Mouse (Mus musculus) fibroblast of lung, adult 2 months (primary cell): Measurements from ENCODE around the gene Zfp119a.

Source experiments
- DNase-seq: peaks from one replicate; pipeline ENCODE4 v3.0.0-alpha.2; 2011; ENCODE audit warnings: low read depth

Gene Zfp119a

DNA sequence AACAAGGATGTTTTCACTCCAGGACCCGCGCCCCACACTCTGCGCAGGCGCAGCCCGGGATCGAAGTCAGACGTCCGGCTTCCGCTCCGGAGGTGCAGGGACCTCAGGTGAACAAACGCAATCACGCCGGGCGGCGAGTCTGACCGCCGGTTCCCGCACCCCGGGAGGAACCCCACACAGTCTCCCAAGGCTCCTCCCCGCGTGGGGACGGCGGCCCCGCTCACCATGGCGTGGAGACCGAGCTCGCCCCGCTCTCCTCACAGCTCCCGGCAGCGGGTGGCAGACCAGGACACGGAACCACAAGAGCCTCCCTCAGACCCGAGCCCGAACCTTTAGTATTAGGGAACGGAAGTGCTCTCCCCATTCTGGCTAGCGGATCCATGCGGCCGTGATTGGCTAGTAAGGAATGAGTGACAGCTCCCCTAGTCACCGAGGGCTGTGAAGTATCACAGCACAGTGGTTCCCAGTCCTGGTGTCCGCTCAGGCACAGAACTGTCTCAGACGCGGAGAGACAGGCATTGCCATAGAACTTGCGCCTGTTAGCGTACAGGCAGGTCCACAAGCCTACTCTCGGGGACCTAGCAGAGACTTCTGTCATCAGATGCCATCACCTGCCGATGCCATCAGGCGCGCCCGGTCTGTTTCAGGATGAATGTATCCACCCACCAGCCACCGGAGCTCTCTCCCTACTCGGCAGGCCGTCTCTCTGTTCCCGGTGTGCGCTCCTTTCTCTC is at the start of gene Zfp119a:
Gene Zfp119a (minus strand): TSS at position 295 of the 734 bp plus-strand sequence.
- DNase-seq = peak; percentile 77

DNA sequence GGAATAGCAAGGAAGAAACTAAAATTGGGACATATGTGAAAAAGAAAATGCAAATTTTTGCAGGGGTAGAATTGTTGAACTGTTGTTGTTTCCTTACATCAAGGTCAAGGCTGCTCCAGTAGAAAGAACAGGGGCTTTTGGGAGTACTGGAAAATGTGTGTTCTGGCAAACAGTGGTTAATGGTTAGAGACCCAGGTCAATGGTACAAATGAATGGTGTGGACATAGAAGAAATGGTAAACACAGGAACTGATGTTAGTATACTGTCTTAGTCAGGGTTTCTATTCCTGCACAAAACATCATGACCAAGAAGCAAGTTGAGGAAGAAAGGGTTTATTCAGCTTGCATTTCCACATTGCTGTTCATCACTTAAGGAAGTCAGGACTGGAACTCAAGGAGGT is 27.9 kb upstream of the Zfp119a start:
- no peak for DNase-seq

DNA sequence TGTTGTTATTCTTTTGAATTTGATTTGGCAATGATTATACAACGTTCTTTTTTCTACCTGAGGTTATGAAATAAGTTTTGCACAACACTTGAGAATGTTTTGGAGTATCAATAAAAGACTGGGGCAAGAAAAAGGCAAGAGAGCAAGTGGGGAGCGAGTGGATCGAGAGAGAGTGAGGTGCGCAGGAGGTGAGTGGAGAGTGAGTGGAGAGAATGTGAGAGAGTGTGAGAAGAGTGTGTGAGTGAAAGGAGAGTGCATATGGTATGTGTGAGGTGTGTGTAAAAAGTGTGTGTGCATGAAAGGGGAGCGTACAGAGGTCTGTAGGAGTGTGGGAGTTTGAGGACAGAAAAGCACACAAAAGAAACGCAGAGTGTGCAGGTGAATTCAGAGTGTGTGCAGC is 25.4 kb upstream of the Zfp119a start:
- DNase-seq = no peak

DNA sequence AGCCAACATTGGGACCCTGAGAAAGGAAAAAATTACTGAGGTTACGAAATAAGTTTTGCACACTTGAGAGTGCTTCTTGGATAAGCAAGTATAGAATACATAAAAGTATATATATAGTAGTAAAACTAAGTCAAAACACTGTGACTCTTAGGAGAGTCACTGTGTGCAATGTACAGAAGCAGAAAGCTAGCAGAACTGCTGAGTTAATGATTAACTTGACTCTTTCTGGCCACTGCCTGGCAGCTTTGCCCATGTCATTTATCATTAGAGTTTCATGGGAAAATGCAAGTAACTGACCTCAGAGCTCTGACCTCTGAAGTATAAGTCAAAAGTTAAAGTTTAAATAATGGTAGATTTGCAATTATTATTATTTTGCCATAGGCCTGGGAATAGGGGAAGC is 25.0 kb upstream of the Zfp119a start:
- DNase-seq = no peak

DNA sequence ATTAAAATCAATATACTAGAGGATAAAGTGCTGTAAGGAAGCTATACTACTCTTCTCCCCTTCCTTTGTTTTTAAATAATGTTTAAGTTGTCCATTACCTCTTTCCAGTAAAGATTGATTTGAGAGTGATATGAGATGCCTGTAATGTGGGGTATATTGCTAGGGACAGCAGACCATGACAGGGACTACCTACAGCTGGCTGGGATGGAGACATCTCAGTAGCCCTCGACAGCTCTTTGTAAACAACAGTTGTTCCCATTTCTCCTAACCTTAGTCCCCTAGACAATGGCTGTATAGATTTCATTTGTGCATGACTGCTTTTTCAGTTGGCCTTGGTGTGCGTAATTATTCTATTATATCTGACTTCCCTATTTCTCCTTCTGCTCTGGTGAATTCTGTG is 24.4 kb upstream of the Zfp119a start:
- DNase-seq = no peak

DNA sequence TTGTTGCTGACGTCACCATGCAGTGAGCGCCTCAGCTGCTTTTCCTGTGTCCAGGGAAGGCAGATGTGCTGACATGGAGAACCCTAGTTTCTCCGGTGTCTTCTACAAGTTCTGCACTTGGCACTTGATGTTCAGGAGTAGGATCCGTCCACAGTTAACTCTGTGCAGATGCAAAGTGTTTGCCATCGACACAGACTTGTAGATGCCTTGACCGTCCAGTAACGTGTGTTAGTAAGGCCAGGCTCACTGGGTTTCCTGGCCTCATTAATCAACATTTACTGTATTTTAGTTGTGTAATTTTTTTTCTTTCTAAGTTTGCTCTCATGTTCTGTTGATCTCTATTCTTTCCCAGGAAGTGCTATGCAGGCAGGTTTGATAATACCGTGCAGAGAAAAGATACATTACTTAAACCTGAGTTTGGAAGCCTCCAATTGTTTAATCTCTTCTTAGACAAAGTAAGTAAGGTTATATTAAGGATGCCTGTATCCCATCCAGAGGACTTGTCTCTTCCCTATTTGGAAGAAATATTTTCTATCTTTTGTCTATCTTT is 13.8 kb upstream of the Zfp119a start:
- peak; percentile 9 for DNase-seq

DNA sequence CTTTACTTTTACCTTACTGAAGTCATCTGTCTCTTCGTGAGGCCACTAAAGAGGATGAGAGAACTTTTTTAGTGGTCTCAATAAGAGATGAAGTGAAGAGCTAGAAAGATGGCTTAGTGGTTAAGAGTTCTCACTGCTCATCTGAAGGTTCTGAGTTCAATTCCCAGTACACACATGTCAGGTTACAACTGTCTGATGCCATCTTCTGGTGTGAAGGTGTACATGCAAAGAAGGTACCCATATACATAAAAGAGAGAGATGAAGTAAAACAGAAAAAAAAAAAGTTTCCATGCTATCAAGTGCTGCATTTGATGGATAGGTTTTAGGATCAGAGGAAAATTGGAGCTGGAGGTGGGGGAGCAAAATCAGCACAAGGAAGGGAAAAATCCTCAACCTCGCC is 6.2 kb upstream of the Zfp119a start:
- DNase-seq = no peak

DNA sequence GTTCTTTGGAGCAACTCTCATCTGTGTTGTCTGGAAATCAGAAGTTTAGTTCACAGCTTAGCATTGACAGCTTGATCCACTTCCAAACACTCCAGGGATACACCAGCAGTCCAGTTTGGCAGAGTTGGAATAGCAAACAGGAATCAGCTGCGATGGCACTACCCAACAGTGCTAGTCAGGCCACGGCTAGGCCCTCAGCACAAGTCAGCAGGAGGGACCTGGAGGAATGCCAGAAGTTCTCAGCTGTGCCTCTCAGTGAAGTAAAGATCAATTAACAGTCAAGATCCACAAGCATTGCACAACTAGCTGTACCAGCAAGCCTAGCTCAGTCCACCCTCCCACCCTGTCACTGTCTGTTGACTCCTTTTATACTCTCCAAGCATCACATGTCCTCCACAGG is 4.9 kb upstream of the Zfp119a start:
- no peak for DNase-seq

DNA sequence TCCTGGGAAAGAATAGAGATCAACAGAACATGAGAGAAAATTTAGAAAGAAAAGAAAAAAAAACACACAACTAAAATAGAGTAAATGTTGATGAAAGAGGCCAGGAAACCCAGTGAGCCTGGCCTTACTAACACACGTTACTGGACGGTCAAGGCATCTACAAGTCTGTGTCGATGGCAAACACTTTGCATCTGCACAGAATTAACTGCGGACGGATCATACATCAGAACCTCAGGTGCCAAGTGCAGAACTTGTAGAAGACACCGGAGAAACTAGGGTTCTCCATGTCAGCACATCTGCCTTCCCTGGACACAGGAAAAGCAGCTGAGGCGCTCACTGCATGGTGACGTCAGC is 471 bp downstream of the Zfp119a start:
- DNase-seq = peak; percentile 28

DNA sequence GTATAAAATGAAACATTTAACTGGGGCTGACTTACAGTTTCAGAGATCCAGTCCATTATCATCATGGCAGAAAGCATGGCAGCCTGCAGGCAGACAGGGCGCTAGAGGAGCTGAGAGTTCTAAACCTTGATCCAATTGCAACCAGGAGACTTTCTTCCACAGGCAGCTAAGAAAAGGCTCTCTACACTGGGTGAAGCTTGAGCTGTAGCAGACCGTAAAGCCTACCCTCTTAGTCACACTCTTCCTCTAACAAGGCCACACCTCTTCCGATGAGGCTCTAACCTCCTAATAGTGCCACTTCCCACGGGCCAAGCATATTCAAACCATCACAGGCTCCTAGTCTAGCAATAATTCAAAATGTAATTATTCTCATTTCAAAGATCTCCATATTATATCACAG is 1.5 kb downstream of the Zfp119a start:
- no peak for DNase-seq

DNA sequence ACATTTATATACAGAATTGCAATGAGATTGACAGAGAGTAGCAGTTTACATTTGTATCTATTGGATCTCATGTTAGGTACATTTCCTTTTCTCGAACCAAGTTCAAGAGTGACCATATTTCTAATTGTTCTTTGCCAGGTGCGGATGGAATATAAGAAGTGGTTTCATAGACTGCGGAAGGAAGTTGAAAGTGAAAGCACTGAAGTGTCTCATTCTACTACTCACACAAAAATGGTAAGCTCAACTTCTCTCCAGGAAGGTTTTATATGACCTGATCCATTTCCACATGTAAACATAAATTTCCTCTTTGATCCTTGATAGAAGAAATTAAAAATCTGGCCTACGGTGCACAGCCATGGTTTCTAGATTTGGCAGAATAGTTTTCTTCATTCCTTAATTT is 35.7 kb downstream of the Zfp119a start:
- no peak for DNase-seq

DNA sequence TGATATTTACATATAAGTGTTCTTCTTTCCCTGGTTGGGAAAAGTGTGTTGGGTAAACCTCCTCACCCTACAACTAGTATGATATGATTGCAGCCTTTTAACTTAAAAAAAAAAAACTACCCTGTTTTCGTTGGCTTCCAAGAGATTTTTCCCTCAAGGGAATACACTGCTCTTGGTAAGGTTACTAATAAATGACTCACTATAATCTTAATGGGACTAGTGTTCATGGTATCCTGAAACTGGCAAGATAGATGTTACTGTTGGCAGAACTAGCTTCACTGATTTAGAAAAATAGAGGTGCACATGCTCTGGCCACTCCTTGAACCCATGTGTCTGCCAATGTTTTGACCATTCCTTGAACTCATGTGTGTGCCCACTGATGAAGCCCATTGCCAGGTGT is 57.2 kb downstream of the Zfp119a start:
- DNase-seq = no peak

DNA sequence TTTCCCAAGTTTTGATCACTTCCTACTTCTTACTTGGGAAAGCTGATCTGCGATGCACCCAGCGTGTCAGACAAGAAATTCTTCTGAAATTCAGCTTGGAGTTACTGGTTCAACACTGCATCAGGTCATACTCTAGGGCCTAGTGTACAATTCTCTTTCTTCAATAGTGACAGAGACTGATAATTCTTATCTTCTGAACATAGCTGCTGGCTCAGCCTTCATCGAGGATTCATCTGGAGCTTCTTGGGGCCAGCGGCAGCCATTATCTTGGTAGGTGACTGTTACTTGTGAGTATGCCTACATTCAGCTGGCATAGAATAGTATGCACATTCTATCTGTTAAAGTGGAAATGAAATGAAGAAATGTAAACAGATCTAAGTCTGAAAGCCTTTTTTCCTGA is 61.9 kb downstream of the Zfp119a start:
- no peak for DNase-seq
